Mouse (Mus musculus): Measurements from ENCODE around the gene Treml2.
"Not testable (repeated sequence)": the region's sequence is repeated elsewhere in the genome, so short reads cannot be mapped to it uniquely, and the experiment has no call there.

The Treml2 gene

DNA sequence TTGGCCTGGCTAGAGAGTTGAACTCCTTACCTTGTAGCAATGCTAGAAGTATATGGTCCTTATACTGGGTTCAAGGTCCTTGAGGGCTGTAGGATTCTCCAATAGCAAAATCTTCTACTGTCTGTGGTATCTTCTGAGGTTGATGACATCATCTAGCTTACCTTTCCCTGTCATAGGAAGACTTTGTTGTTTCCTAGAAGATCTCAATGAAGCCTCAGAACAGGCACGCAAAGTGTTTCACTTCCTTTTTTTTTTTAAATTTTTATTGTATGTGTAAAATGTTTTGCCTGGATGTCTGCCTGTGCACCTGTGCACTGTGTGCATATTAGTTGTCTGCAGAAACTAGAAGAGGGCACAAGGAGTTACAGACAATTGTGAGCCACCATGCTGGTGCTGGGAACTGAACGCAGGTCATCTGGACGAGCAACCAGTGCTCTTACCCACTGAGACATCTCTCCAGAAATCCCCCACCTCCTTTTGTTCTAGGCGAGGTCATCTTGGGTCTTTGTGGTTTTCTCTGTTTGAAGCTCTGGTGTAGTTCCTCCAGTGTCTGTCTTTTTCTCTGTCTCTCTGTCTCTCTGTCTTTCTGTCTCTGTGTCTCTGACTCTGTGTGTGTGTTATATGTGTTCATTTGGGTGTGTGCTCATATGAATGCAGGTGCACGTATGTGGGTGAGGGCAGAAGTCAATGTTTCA, 5.7 kb upstream of the Treml2 start:
- DNase-seq (ENCODE audit: low spot score), result no peak

GRCm38 (mm10) chr17:48299756-48300155, 458 bp downstream of the Treml2 start:
- DNase-seq (ENCODE audit: low spot score), result no peak

GRCm38 (mm10) chr17:48300199-48300598, 901 bp downstream of the Treml2 start:
- no peak for DNase-seq (ENCODE audit: low spot score)

- DNase-seq (ENCODE audit: low spot score), result no peak
Measured at GRCm38 (mm10) chr17:48300861-48301260, 1.6 kb downstream of the Treml2 start.

- no peak for DNase-seq (ENCODE audit: low spot score)
Measured at GRCm38 (mm10) chr17:48301792-48302191, 2.5 kb downstream of the Treml2 start.

DNA sequence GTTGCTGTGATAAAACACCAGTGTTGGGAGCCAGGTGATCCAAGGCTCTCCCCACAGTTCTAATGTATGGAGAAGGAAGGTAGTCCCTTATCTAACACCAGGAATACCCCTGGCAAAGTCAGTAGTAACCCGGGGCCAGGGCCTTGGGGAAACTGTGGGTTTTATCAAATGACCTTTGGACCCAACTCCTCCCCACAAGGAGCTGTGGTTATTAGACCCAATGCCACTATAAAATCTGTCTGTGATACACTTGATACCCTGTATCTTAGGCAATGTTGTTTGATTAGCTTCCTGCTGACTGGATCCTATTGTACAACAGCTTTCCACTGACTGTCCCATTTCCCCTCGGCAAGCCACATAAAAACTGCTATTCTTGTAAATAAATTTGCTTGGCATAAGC, 12.8 kb downstream of the Treml2 start:
- DNase-seq (ENCODE audit: low spot score), result no peak

DNA sequence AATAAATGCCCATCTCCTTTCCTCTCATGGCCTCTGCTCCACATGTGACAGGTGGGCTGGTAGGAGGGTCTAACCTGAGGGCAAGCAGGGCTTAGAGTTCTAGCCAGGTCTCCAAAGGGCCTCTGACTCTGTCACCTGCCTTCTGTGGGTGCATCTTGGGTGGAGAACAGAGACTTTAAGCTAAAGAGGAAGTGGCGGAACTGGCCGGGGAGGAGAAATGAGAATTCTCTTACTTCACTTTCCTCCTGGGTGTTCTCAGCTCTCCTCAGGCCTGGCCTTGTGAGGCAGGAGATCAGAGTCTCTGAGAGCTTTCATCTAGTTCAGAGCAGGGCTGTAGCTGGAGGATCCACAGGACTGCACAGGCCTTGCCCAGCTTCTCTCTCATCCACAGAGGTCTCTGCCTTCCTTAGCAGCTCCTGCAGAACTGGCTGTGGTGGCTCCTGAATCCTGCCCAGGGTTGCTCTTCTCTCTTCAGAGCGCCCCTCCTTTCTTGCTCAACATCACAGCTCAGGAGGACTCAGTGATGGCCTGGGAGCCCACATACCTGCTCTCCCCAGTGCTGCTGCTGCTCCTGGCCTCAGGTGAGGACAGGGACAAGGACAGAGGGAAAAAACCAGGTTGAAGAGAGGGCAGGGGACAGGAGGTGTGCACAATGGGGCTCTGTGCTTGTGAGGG, 16.7 kb downstream of the Treml2 start, which contains the start of gene B430306N03Rik:
B430306N03Rik (plus strand) TSS at position 237 of the 675 bp plus-strand sequence.
- DNase-seq (ENCODE audit: low spot score), result not testable (repeated sequence)

DNA sequence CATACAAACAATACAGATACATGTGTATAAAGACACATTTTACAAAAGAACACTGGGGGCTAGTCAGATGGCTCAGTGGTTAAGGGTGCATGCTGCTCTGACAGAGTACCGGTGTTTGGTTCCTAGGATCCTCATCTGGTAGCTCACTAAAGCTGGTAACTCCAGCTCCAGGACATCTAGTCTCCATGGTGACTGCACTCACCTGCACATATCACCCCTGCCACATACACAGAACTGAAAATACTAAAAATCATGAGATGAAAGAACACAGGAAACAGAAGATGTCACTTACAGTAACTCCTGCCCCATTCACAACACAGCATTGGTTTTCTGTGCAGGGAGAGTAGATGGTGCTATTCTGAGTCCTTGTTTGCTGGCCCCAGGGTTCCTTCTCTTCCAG, 19.4 kb downstream of the Treml2 start:
- DNase-seq (ENCODE audit: low spot score), result no peak

GRCm38 (mm10) chr17:48321279-48321678, 22.0 kb downstream of the Treml2 start:
- DNase-seq (ENCODE audit: low spot score), result no peak

- DNase-seq (ENCODE audit: low spot score), result no peak
Measured at GRCm38 (mm10) chr17:48323236-48323635, 23.9 kb downstream of the Treml2 start.

DNA sequence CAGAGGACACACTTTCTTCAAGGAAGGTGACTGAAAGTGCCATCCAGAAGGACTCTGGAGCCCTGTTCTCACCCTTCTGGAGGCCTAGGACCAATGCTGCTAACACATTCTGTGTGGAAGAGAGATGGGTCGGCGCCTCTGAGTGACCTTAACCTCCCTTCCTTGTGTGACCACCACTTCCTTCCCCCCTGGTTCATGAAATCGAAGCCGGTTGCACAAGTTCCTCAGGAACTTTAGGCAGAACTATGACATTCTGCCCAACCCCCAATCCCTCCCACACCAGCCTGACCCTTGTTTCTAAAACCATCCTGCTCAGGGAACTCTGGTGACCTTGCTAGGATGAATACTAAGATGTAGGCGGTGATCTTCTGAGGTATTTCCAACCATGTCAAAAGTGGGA, 25.0 kb downstream of the Treml2 start:
- DNase-seq (ENCODE audit: low spot score), result no peak

DNA sequence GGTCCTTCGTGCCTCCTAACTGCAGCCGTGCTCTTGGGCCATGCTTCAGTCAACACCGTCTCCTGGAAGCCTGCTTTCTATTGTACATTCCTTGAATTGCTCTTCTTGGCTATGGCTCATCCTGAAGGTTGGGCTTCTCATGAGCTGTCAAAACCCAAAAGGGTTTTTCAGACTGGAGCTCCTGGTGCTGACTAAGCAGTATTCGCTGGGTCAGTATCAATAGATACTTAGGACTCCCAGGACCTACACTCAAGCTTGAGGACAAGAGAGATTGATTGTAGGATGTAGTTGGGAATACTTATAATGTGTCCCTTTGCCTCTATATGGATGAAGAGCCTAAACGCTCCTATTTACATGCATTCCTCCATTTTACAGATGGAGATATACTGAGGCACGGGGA, 25.8 kb downstream of the Treml2 start:
- no peak for DNase-seq (ENCODE audit: low spot score)

- no peak for DNase-seq (ENCODE audit: low spot score)
Measured at GRCm38 (mm10) chr17:48325638-48326037, 26.3 kb downstream of the Treml2 start.

DNA sequence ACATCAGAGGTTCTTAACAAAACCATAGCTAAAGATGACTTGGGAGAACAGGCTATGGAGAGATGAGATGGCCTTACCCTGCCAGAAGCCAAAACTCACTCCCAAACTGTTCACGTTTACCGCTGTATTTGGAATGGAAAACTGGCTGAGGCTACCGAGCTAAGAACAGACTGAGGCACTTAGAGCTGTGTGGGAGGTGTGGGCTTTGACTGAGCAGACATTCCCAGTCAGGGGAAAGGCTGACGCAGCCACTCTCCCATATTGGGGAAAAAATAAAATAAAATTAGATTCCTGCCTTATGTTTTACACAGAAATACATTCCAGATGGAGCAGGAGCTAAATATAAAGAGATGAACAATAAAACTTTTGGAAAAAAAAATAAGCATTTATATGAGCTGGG, 27.4 kb downstream of the Treml2 start:
- no peak for DNase-seq (ENCODE audit: low spot score)

- DNase-seq (ENCODE audit: low spot score), result no peak
Measured at GRCm38 (mm10) chr17:48332524-48332923, 33.2 kb downstream of the Treml2 start.

DNA sequence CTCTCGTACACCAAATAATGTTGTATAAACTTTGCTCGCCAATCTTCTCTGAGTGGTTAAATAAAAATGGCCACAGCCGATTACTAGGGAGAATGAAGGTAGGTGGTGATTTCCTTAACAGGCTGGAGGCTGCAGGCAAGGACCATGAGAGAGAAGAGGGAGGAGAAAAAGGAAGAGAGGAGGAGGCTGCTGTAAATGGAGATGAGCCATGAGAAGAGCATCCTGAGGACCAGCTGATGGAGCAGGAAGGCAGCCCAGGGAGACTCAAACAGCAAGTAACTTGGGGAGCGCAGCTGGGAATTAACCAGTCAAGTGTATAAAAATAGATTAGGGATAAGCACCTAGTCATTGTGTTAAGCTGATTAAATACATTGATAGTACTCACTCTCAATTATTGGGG, 34.9 kb downstream of the Treml2 start:
- DNase-seq (ENCODE audit: low spot score), result no peak

DNA sequence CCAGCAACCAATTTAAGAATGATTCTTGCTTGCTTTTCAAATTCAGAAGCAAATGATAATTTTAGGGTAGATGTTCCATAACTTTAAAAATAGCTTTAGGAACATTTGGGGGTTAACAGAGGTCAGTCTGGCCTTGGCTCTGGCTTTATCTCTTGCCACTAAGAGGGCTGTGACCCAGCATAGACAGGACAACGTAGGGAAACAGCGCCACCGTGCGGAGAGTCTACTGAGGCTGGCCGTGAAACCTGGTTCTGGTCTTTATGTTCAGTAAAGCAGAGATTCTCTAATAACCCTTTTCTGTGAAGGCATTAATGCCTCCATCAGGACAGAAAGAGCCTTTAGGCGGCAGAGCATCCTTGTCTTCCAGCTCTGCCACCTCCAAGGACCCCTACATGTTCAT, 37.6 kb downstream of the Treml2 start:
- peak; percentile 82 for DNase-seq (ENCODE audit: low spot score)

GRCm38 (mm10) chr17:48340267-48340666, 41.0 kb downstream of the Treml2 start:
- DNase-seq (ENCODE audit: low spot score), result no peak

DNA sequence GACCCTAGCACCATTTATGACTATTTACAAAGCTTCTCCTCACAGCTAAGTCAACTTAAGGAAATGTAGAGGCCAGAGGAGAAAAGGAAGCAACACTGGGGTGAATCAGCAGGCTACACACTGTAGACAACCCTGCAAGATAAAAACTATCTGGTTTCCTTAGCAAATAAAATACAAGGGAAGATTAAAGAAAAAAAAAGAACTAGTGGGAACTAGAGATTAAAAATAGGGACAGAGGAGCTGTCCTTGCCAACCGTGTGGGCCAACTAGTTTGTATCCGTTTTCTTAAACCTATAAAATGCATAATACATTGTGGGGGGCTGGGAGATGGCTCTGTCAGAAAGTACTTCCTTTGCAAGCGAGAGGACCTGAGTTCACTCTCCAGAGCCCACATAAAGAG, 42.6 kb downstream of the Treml2 start:
- no peak for DNase-seq (ENCODE audit: low spot score)

- DNase-seq (ENCODE audit: low spot score), result no peak
Measured at GRCm38 (mm10) chr17:48343065-48343464, 43.8 kb downstream of the Treml2 start.

- no peak for DNase-seq (ENCODE audit: low spot score)
Measured at GRCm38 (mm10) chr17:48345824-48346223, 46.5 kb downstream of the Treml2 start.

GRCm38 (mm10) chr17:48346231-48346630, 46.9 kb downstream of the Treml2 start, which contains the start of gene Trem2:
Gene Trem2, plus strand, starts transcription at chr17:48346401.
- no peak for DNase-seq (ENCODE audit: low spot score)

DNA sequence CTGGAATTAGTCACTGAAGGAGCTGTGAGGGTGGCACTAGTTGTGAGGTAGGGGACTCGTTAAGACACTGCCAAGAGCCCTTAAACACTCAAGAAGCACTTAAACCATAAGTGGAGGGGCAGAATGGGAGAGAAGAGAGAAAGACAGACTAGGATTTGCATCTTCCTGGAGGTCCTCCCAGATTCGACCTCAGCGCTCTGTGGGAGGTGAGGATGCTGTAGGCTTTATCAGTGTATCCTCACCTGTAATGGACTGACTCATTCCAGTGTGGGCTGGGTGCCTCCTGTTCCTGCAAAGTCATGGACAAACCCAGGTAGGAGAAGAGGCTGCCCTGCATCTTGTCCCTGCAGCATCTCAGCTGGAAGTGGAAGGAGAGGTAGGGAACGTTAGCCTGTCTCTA, 47.5 kb downstream of the Treml2 start:
- no peak for DNase-seq (ENCODE audit: low spot score)

DNA sequence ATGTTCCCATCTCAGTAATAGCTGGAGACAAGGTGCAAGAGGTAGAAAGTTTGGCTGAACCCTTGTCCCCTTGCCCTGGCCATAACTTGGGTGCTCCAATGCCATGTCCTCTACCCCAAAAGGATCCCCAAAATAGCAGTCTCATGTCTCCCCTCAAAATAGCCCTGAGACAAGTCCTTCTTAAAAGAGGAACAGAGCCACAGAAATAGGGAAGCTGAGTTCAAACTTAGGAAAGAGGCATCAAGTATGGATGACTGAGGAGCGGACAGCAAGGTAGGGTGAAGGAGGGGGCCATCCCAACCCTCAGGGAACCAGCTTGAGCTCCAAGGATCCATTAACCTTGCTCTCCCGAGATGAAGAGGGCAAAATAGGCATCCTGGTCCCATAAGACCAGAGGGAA, 48.0 kb downstream of the Treml2 start:
- no peak for DNase-seq (ENCODE audit: low spot score)
